Mouse (Mus musculus) limb, embryonic 13.5 days (tissue): ENCODE results near the gene Irf1. TPM values are rescaled to one million over a fixed set of nuclear protein-coding genes. Genes with fewer than 3 reads are reported as not detected.

Source experiments
- ATAC-seq: fragments of 200-750 bp; cut with Nextera tagmentation; 2 replicates; pipeline ENCODE4 v1.8.0; 2017; ENCODE audit warnings: low read depth, moderate number of reproducible peaks, moderate TSS enrichment; ENCODE audit not compliant: low FRiP score
- H3K27ac ChIP-seq: fragments of 300-500 bp; sonication (generic); 2 replicates; pipeline ENCODE4 v1.5.1; 2015; ENCODE audit warnings: inconsistent platforms, mild to moderate bottlenecking, moderate library complexity
- H3K27me3 ChIP-seq: fragments of 300-500 bp; sonication (generic); 2 replicates; pipeline ENCODE4 v1.6.1; 2015; ENCODE audit warnings: mild to moderate bottlenecking, inconsistent platforms
- H3K36me3 ChIP-seq: fragments of 300-500 bp; sonication (generic); 2 replicates; pipeline ENCODE4 v1.6.1; 2015; ENCODE audit warnings: inconsistent platforms, mild to moderate bottlenecking, moderate library complexity
- H3K4me1 ChIP-seq: fragments of 300-500 bp; sonication (generic); 2 replicates; pipeline ENCODE4 v1.6.1; 2015; ENCODE audit warnings: inconsistent platforms
- H3K4me2 ChIP-seq: fragments of 300-500 bp; sonication (generic); replicated peaks from 2 replicates; pipeline ENCODE4 v1.6.1; 2015; ENCODE audit warnings: inconsistent platforms, mild to moderate bottlenecking, moderate library complexity
- H3K4me3 ChIP-seq: fragments of 300-500 bp; sonication (generic); 2 replicates; pipeline ENCODE4 v1.5.1; 2015; ENCODE audit warnings: moderate library complexity, mild to moderate bottlenecking, inconsistent platforms
- H3K9ac ChIP-seq: fragments of 300-500 bp; sonication (generic); 2 replicates; pipeline ENCODE4 v1.6.1; 2015; ENCODE audit warnings: mild to moderate bottlenecking, inconsistent platforms
- H3K9me3 ChIP-seq: fragments of 300-500 bp; sonication (generic); 2 replicates; pipeline ENCODE4 v1.6.1; 2016; ENCODE audit warnings: inconsistent platforms
- WGBS: fragments of 180-500 bp; shearing (Covaris S2); methylation state at CpG from one replicate; pipeline ENCODE4 v1.1.7; 2015; 5-methylcytosine and 5-hydroxymethylcytosine counted together
- polyA plus RNA-seq: library from polyadenylated mRNA; unstranded; fragments of >200 nt; fragmentation: Nextera tagmentation; extraction: Ambion mirVana; gene quantifications from 2 replicates; pipeline ENCODE4 v1.2.1, GENCODE M21; 2015

Gene Irf1
- polyA plus RNA-seq, 1 experiment from 2014 or later, result 10.1 TPM

DNA sequence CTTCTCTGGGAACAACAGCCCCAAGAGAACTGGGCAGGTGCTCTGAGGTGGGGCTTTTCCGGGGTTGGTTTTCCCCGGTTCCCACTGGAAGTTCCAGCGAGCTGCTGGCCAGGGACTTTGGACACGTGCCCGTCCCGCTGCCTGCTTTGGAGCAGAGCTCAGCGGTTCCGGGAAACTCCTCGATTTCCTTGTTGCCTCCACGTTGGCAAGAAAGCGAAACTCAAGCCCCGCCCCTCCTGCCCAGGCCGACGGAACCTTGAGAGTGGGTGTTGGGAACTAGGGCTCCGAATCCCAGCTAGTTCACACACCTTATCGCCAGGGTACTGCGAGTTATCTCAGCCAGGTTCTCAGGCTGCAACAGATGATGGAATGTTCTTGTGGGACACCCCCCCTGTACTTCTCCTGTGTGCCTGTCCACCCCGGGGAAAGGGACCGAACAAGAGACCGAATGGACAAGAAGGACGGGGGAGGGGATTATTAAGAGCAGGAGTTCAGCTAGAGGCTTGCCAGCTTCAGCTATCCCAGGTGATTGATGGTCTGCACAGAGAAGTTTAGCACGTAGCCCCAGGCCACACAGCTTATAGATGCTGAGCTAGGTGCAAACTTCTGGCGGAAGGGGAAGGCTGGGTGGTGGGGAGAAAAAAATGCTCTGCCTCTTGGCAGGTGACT is 6.9 kb upstream of the Irf1 start:
- peaks cover 14% of the 10 kb centered on the region; the same call in 1 of the 2 replicates for H3K27me3 ChIP-seq
- no peaks in the 10 kb centered on the region for H3K36me3 ChIP-seq
- no peaks in the 10 kb centered on the region for H3K9me3 ChIP-seq
- H3K27ac ChIP-seq, result peak overlapping the region; percentile 89
- peak overlapping the region; percentile 38 for H3K4me3 ChIP-seq
- ATAC-seq, result no peak; the same call in 1 of the 2 replicates
- 7% methylated on average over 23 of the region's 23 CpGs for WGBS
- H3K9ac ChIP-seq, result peak overlapping the region; percentile 58
- H3K4me2 ChIP-seq, result peak overlapping the region; percentile 75
- peaks cover 62% of the 10 kb centered on the region for H3K4me1 ChIP-seq

DNA sequence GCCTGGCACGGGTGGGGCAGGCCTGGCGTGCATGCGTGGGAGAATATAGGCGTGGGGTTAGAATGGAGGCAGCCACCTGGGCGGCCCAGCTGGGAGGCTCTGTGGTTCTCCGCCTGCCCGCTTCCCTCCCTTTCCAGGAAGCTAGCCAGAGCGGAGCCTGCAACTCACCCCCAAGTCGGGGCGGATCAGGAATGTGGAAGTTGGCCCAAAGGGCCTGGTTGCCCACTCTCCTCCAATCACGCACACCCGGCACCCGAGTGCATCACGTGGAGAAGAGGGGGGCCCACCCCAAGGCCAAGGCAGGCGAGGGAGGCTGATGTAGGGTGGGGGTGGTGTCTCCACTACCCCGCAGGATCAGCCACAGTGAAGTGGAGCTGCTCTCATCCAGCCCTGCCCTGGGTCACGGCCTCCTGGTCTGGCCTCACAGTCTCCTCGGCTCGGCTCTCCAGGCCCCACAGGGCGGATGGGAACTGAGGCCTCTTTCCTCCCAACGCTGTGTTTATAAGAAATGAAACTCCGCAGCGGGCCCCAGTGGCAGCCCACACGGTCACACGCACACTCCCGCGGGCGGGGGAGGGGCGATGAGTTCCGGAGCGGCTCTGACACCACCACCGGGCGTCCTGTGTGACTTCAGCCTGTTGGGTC is 6.2 kb upstream of the Irf1 start:
- H3K9ac ChIP-seq, result peak overlapping the region; percentile 58
- H3K36me3 ChIP-seq, result no peaks in the 10 kb centered on the region
- H3K27ac ChIP-seq, result peak overlapping the region; percentile 89
- H3K4me2 ChIP-seq, result peak overlapping the region; percentile 75
- no peaks in the 10 kb centered on the region for H3K9me3 ChIP-seq
- ATAC-seq, result peak; percentile 84
- peaks cover 62% of the 10 kb centered on the region for H3K4me1 ChIP-seq
- H3K4me3 ChIP-seq, result peak overlapping the region; percentile 38
- WGBS, result 1% methylated on average over 33 of the region's 33 CpGs
- peaks cover 18% of the 10 kb centered on the region; the same call in 1 of the 2 replicates for H3K27me3 ChIP-seq

DNA sequence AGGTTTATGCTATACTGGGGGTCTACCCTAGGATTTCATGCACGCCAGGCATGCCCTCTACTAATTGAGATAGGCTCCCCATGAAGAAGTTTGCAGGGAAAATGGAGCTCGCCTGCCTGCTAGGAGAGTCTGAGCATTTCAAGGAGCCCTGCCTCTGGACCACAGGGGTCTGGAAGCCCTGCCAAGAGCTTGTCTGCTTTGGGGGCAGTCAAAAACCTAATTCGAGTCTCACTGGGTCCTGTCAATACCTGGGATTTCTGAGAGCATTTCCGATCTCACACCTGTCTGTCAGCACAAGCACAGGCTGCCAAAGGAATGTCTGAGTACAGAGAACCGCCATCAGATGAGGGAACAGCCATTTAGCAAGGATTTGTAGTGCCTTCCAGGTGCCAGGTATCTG is 5.2 kb upstream of the Irf1 start:
- 53% methylated on average over 5 of the region's 5 CpGs for WGBS
- 0 out of 2 replicates have a peak overlapping the region, but pooled peaks have one; percentile 19 for H3K9ac ChIP-seq
- no peaks in the 10 kb centered on the region for H3K9me3 ChIP-seq
- H3K27ac ChIP-seq, result peak overlapping the region; percentile 89; the same call in 1 of the 2 replicates
- no peak overlapping the region for H3K4me3 ChIP-seq
- peaks cover 57% of the 10 kb centered on the region for H3K4me1 ChIP-seq
- H3K4me2 ChIP-seq, result no peak overlapping the region
- no peak for ATAC-seq
- H3K36me3 ChIP-seq, result no peaks in the 10 kb centered on the region
- H3K27me3 ChIP-seq, result peaks cover 24% of the 10 kb centered on the region

DNA sequence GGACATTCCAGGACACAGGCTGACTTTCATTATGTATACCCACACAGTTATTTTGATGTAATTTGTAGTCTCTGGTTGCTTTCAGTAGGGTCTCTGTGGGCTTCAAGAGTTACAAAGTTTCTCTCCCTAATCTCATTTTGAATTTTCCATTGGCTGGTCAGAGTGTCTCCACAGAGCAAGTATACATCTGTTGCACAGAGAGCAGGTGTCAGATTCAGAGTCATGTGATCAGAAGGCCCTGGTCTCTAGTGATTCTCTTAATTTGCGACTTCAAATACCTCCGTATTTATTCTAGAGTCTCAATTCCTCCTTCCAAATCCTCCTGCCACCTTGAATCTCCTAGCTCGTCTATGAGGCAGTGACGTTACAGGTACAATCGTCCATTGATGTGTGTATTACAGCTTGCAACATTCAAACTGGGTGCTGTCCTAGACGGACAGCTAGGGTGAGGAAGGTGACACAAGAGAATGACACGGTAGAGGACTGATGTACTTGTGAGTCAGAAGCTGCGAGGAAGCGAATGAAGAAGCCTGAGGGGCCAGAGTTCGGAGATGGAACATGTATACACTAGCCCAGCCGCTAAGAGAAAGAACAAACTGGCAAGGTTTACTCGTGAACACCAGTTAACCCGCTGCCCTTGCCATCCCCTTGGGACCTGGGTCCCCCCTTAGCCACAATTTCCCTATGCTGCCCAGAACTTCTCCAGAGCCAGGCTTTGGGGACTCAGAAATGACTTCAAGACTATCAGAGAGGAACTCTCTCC is 1.2 kb upstream of the Irf1 start:
- no peak overlapping the region for H3K27ac ChIP-seq
- H3K4me2 ChIP-seq, result no peak overlapping the region
- ATAC-seq, result no peak
- H3K4me1 ChIP-seq, result peaks cover 28% of the 10 kb centered on the region
- no peak overlapping the region for H3K4me3 ChIP-seq
- peaks cover 10% of the 10 kb centered on the region for H3K27me3 ChIP-seq
- WGBS, result 68% methylated on average over 13 of the region's 13 CpGs
- H3K36me3 ChIP-seq, result peaks cover 2% of the 10 kb centered on the region; the same call in 1 of the 2 replicates
- H3K9me3 ChIP-seq, result no peaks in the 10 kb centered on the region
- H3K9ac ChIP-seq, result no peak overlapping the region

DNA sequence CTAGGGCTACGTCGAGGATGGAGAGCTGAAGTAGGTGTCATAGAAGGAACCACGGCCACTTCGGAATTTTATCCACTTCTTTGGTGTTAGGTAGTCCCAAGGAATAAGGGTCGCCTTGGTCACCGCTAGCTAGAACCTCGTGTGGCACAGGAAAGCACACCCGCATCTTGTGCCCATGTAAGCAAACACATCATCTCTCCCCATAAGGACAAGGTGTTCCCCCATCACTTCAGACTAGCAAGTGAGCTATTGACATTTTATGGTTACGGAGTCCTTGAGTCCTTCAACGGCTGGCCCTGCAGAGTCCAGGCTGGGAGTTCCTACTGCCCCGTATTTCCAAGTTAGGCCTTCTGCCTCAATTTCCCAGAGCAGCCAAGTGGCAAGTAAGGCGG is 633 bp upstream of the Irf1 start:
- no peaks in the 10 kb centered on the region for H3K9me3 ChIP-seq
- H3K4me2 ChIP-seq, result peak overlapping the region; percentile 77
- ATAC-seq, result no peak
- WGBS, result 49% methylated on average over 12 of the region's 12 CpGs
- no peak overlapping the region for H3K27ac ChIP-seq
- peaks cover 8% of the 10 kb centered on the region for H3K36me3 ChIP-seq
- H3K4me1 ChIP-seq, result peaks cover 23% of the 10 kb centered on the region
- H3K27me3 ChIP-seq, result peaks cover 10% of the 10 kb centered on the region
- H3K4me3 ChIP-seq, result peak overlapping the region; percentile 79
- H3K9ac ChIP-seq, result 0 out of 2 replicates have a peak overlapping the region, but pooled peaks have one; percentile 78

DNA sequence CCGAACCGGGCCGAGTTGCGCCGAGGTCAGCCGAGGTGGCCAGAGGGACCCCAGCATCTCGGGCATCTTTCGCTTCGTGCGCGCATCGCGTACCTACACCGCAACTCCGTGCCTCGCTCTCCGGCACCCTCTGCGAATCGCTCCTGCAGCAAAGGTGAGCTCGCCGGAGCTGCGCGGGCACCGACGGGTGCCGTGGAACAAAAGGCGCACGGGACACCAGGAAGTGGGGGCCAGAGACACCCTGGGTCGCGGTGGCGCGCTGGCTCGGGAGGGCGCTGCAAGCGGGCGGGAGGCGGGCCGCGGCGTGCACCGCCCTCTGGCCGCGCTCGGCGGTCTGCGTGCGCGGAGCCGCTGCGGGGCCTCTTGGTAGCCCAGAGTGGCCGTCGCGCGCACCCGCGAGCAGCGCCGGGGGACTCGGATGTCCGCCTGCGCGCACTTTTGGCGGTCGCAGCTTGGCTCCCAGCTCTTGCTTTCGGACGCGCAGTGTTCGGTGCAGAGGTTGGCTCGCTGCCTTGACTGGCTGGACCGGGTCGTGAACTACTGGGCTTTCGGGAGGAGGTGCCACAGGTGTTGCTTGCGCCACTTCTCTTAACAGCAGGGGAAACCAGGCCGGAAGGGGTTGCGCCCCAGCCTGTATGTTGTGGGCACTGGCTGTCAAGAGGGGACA is 444 bp downstream of the Irf1 start:
- Histone ChIP-seq H3K9me3 (no peaks in the 10 kb centered on the region), H3K27me3 (peaks cover 10% of the 10 kb centered on the region), H3K9ac (peak overlapping the region; percentile 78), H3K4me3 (peak overlapping the region; percentile 79), H3K4me1 (peaks cover 15% of the 10 kb centered on the region), H3K27ac (peak overlapping the region; percentile 77; the same call in 1 of the 2 replicates), H3K36me3 (peaks cover 18% of the 10 kb centered on the region), H3K4me2 (peak overlapping the region; percentile 77)
- ATAC-seq, result peak; percentile 71
- under 1% methylated on average over 73 of the region's 75 CpGs for WGBS

DNA sequence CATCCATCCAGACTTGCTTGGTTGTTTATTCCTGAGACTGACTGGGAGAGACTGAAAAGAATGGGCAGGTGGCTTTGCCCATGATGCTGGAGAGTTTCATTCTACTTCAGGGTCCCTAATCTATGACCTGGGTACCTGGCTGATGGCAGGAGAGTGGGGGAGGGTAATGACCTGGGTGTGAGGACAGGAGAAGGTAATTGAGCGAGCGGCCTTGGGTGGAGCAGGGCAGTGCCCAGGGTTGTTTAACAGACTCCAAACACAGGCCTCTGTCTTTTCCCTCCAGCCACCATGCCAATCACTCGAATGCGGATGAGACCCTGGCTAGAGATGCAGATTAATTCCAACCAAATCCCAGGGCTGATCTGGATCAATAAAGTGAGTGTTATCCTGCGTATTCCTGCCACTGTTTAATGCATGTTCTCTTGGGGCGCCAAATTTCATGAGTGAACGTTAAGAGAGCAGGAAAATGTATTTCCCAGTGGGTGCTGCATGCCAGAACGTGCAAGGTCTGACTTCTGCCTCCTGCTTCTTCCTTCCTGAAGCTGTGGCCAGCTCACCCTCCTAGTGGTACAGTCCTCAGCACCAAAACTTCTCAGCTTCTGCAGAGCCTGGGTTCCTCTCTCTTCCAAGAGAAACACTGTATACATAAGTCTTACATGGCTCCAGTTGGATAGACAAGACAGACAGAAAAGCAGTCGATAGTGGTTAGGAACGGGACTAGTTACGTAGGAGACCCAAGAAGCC is 1.4 kb downstream of the Irf1 start:
- H3K27me3 ChIP-seq, result peaks cover 10% of the 10 kb centered on the region
- H3K9me3 ChIP-seq, result no peaks in the 10 kb centered on the region
- peaks cover 26% of the 10 kb centered on the region for H3K36me3 ChIP-seq
- WGBS, result 78% methylated on average over 11 of the region's 11 CpGs
- peak overlapping the region; percentile 79 for H3K4me3 ChIP-seq
- ATAC-seq, result no peak
- H3K27ac ChIP-seq, result no peak overlapping the region
- H3K9ac ChIP-seq, result no peak overlapping the region; the same call in 1 of the 2 replicates
- H3K4me1 ChIP-seq, result peaks cover 15% of the 10 kb centered on the region
- H3K4me2 ChIP-seq, result peak overlapping the region; percentile 77

DNA sequence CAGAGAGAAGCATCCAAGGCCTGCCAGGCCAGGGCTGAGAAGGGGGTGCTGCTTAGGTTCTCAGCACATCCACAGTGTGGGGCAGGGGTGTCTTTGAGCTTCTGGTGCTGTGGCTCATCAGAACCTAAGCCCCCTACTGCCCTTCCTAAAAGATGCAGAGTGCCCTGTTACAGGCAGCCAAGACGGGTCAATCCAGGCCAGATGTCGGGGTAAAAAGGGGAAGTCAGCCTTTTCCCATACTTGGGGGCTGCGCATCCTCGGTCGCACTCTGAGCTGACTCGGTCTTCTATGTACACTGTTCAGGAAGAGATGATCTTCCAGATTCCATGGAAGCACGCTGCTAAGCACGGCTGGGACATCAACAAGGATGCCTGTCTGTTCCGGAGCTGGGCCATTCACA is 2.7 kb downstream of the Irf1 start:
- peaks cover 10% of the 10 kb centered on the region for H3K27me3 ChIP-seq
- peaks cover 15% of the 10 kb centered on the region for H3K4me1 ChIP-seq
- no peaks in the 10 kb centered on the region for H3K9me3 ChIP-seq
- WGBS, result 82% methylated on average over 9 of the region's 9 CpGs
- no peak overlapping the region for H3K4me3 ChIP-seq
- peaks cover 35% of the 10 kb centered on the region for H3K36me3 ChIP-seq
- no peak overlapping the region for H3K27ac ChIP-seq
- ATAC-seq, result no peak
- H3K4me2 ChIP-seq, result no peak overlapping the region
- no peak overlapping the region for H3K9ac ChIP-seq

DNA sequence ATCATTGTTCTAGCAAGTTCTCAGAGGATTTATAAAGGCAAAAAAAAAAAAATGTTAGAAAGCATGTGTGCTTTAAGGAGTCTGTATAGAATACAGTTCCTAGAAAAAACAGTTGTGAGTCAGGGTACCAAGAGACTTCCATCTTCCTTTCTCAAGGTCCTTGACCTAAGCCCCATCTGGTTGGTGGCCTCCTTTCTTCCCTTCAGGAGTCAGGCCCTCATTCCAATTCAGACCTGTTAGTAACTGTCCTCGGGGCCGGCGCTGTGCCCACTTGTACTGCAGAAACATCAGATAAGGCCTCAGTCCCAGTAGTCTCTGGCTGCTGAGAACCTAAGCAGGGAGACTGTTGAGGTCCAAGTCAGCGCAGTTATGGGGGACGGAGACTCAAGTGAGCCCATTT is 3.3 kb downstream of the Irf1 start, which contains the start of gene Gm17334:
TSS of gene Gm17334 (minus strand) at position 101 of the 400 bp plus-strand sequence.
- H3K4me1 ChIP-seq, result peaks cover 15% of the 10 kb centered on the region
- H3K4me3 ChIP-seq, result no peak within 1 kb of the TSS
- peaks cover 40% of the 10 kb centered on the region for H3K36me3 ChIP-seq
- peaks cover 10% of the 10 kb centered on the region for H3K27me3 ChIP-seq
- WGBS, result 87% methylated on average over 5 of the region's 5 CpGs
- H3K9me3 ChIP-seq, result no peaks in the 10 kb centered on the region
- H3K27ac ChIP-seq, result no peak within 1 kb of the TSS
- H3K9ac ChIP-seq, result no peak within 1 kb of the TSS
- no peak within 1 kb of the TSS for H3K4me2 ChIP-seq
- ATAC-seq, result no peak

DNA sequence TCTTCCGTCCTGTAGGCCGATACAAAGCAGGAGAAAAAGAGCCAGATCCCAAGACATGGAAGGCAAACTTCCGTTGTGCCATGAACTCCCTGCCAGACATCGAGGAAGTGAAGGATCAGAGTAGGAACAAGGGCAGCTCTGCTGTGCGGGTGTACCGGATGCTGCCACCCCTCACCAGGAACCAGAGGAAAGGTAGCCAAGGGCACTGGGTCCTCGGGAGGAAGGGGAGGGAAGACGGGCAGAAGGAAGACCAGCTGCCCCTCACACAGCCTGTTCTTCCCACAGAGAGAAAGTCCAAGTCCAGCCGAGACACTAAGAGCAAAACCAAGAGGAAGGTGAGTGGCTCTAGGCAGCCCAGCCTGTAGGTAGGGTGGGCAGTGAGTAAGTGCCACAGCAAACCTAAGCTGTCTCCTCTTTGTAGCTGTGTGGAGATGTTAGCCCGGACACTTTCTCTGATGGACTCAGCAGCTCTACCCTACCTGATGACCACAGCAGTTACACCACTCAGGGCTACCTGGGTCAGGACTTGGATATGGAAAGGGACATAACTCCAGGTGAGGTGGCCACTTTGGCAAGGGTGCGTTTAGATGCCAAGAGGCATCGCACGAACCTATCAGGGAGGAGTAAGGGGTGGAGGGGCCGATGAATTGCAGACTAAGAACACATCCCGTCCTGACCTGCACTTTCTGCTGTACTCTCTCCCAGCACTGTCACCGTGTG is 4.0 kb downstream of the Irf1 start:
- 93% methylated on average over 16 of the region's 16 CpGs for WGBS
- no peak overlapping the region for H3K4me3 ChIP-seq
- H3K27ac ChIP-seq, result no peak overlapping the region
- ATAC-seq, result no peak
- H3K9me3 ChIP-seq, result no peaks in the 10 kb centered on the region
- H3K36me3 ChIP-seq, result peaks cover 41% of the 10 kb centered on the region
- peaks cover 15% of the 10 kb centered on the region for H3K4me1 ChIP-seq
- no peak overlapping the region for H3K9ac ChIP-seq
- no peak overlapping the region for H3K4me2 ChIP-seq
- H3K27me3 ChIP-seq, result peaks cover 6% of the 10 kb centered on the region
